Mouse (Mus musculus): ENCODE measurements around the gene Trim27. TPM values are rescaled to one million over a fixed set of nuclear protein-coding genes. Genes with fewer than 3 reads are reported as not detected.

Trim27 gene
- polyA plus RNA-seq, 1 experiment, result 63.9 TPM

GRCm38 (mm10) chr13:21160041-21160511 lies 19.2 kb upstream of the Trim27 start:
- DNase-seq (ENCODE audit: low read depth in 1 of 2, low spot score in 2 of 2), result no peak
- under 1% methylated on average over 16 of the region's 16 CpGs for WGBS
- H3K27ac ChIP-seq (ENCODE audit: insufficient read depth, low read length), result no peak overlapping the region
- 0 out of 2 replicates have a peak, but pooled peaks cover 3% of the 10 kb centered on the region for H3K27me3 ChIP-seq (ENCODE audit: control insufficient read depth, insufficient read depth, low read length)
- peak overlapping the region; percentile 61 for H3K4me3 ChIP-seq (ENCODE audit: extremely low read depth, insufficient read depth, insufficient read length)
- no peak for TF ChIP-seq POLR2A (IDR thresholded peaks at IDR 0.05; ENCODE audit: low read depth, low read length)
- no peak for TF ChIP-seq CTCF (IDR thresholded peaks at IDR 0.05; ENCODE audit: extremely low read depth, insufficient read depth, insufficient read length, insufficient replicate concordance)
- H3K4me1 ChIP-seq (ENCODE audit: control insufficient read depth, insufficient read depth, insufficient read length), result no peaks in the 10 kb centered on the region
- H3K36me3 ChIP-seq (ENCODE audit: control insufficient read depth, insufficient read depth, low read length), result no peaks in the 10 kb centered on the region

GRCm38 (mm10) chr13:21160657-21161590 lies 18.3 kb upstream of the Trim27 start:
- peak; percentile 82 to 85 for DNase-seq (ENCODE audit: low read depth in 1 of 2, low spot score in 2 of 2)
- Histone ChIP-seq H3K27ac (ENCODE audit: insufficient read depth, low read length) (no peak overlapping the region), H3K4me3 (ENCODE audit: extremely low read depth, insufficient read depth, insufficient read length) (peak overlapping the region; percentile 61), H3K4me1 (ENCODE audit: control insufficient read depth, insufficient read depth, insufficient read length) (no peaks in the 10 kb centered on the region), H3K27me3 (ENCODE audit: control insufficient read depth, insufficient read depth, low read length) (0 out of 2 replicates have a peak, but pooled peaks cover 3% of the 10 kb centered on the region), H3K36me3 (ENCODE audit: control insufficient read depth, insufficient read depth, low read length) (no peaks in the 10 kb centered on the region)
- TF ChIP-seq POLR2A (IDR thresholded peaks at IDR 0.05; ENCODE audit: low read depth, low read length) (no peak), CTCF (IDR thresholded peaks at IDR 0.05; ENCODE audit: extremely low read depth, insufficient read depth, insufficient read length, insufficient replicate concordance) (no peak)
- WGBS, result under 1% methylated on average over 32 of the region's 32 CpGs

- Histone ChIP-seq H3K27me3 (ENCODE audit: control insufficient read depth, insufficient read depth, low read length) (0 out of 2 replicates have a peak, but pooled peaks cover 3% of the 10 kb centered on the region), H3K4me3 (ENCODE audit: extremely low read depth, insufficient read depth, insufficient read length) (no peak overlapping the region), H3K4me1 (ENCODE audit: control insufficient read depth, insufficient read depth, insufficient read length) (no peaks in the 10 kb centered on the region), H3K36me3 (ENCODE audit: control insufficient read depth, insufficient read depth, low read length) (no peaks in the 10 kb centered on the region), H3K27ac (ENCODE audit: insufficient read depth, low read length) (no peak overlapping the region)
- no peak for DNase-seq (ENCODE audit: low read depth in 1 of 2, low spot score in 2 of 2)
- TF ChIP-seq POLR2A (IDR thresholded peaks at IDR 0.05; ENCODE audit: low read depth, low read length) (no peak), CTCF (IDR thresholded peaks at IDR 0.05; ENCODE audit: extremely low read depth, insufficient read depth, insufficient read length, insufficient replicate concordance) (no peak)
- WGBS, result 31% methylated on average over 2 of the region's 2 CpGs
Measured at GRCm38 (mm10) chr13:21161591-21161990, 17.7 kb upstream of the Trim27 start.

- Histone ChIP-seq H3K36me3 (ENCODE audit: control insufficient read depth, insufficient read depth, low read length) (no peaks in the 10 kb centered on the region), H3K4me1 (ENCODE audit: control insufficient read depth, insufficient read depth, insufficient read length) (no peaks in the 10 kb centered on the region), H3K27me3 (ENCODE audit: control insufficient read depth, insufficient read depth, low read length) (0 out of 2 replicates have a peak, but pooled peaks cover 2% of the 10 kb centered on the region), H3K4me3 (ENCODE audit: extremely low read depth, insufficient read depth, insufficient read length) (no peak overlapping the region), H3K27ac (ENCODE audit: insufficient read depth, low read length) (no peak overlapping the region)
- DNase-seq (ENCODE audit: low read depth in 1 of 2, low spot score in 2 of 2), result no peak
- WGBS, result 76% methylated on average over 5 of the region's 5 CpGs
- TF ChIP-seq POLR2A (IDR thresholded peaks at IDR 0.05; ENCODE audit: low read depth, low read length), result no peak
- TF ChIP-seq CTCF (IDR thresholded peaks at IDR 0.05; ENCODE audit: extremely low read depth, insufficient read depth, insufficient read length, insufficient replicate concordance), result no peak
Measured at GRCm38 (mm10) chr13:21162591-21162990, 16.7 kb upstream of the Trim27 start.

GRCm38 (mm10) chr13:21166936-21167909 lies 12.0 kb upstream of the Trim27 start:
- H3K4me3 ChIP-seq (ENCODE audit: extremely low read depth, insufficient read depth, insufficient read length), result peak overlapping the region; percentile 38
- TF ChIP-seq CTCF (IDR thresholded peaks at IDR 0.05; ENCODE audit: extremely low read depth, insufficient read depth, insufficient read length, insufficient replicate concordance) (no peak), POLR2A (IDR thresholded peaks at IDR 0.05; ENCODE audit: low read depth, low read length) (no peak)
- H3K27me3 ChIP-seq (ENCODE audit: control insufficient read depth, insufficient read depth, low read length), result no peaks in the 10 kb centered on the region
- H3K36me3 ChIP-seq (ENCODE audit: control insufficient read depth, insufficient read depth, low read length), result no peaks in the 10 kb centered on the region
- DNase-seq (ENCODE audit: low read depth in 1 of 2, low spot score in 2 of 2), result peak; percentile 73 to 75
- H3K27ac ChIP-seq (ENCODE audit: insufficient read depth, low read length), result no peak overlapping the region
- peaks cover 2% of the 10 kb centered on the region; the same call in 1 of the 2 replicates for H3K4me1 ChIP-seq (ENCODE audit: control insufficient read depth, insufficient read depth, insufficient read length)
- WGBS, result 1% methylated on average over 27 of the region's 27 CpGs

- H3K4me1 ChIP-seq (ENCODE audit: control insufficient read depth, insufficient read depth, insufficient read length), result peaks cover 2% of the 10 kb centered on the region; the same call in 1 of the 2 replicates
- 0% methylated on average over 8 of the region's 8 CpGs for WGBS
Measured at GRCm38 (mm10) chr13:21167910-21168300, 11.3 kb upstream of the Trim27 start.

More at GRCm38 (mm10) chr13:21167910-21168300, 11.3 kb upstream of the Trim27 start:
- Histone ChIP-seq H3K4me3 (ENCODE audit: extremely low read depth, insufficient read depth, insufficient read length) (peak overlapping the region; percentile 38; the same call in 1 of the 2 replicates), H3K27ac (ENCODE audit: insufficient read depth, low read length) (no peak overlapping the region), H3K27me3 (ENCODE audit: control insufficient read depth, insufficient read depth, low read length) (no peaks in the 10 kb centered on the region), H3K36me3 (ENCODE audit: control insufficient read depth, insufficient read depth, low read length) (no peaks in the 10 kb centered on the region)
- TF ChIP-seq CTCF (IDR thresholded peaks at IDR 0.05; ENCODE audit: extremely low read depth, insufficient read depth, insufficient read length, insufficient replicate concordance), result no peak
- TF ChIP-seq POLR2A (IDR thresholded peaks at IDR 0.05; ENCODE audit: low read depth, low read length), result no peak
- no peak for DNase-seq (ENCODE audit: low read depth in 1 of 2, low spot score in 2 of 2)
